Mouse (Mus musculus) frontal cortex, postnatal 36 days (tissue): ENCODE measurements around the gene Rbm39.
"Not testable (repeated sequence)": the region's sequence is repeated elsewhere in the genome, so short reads cannot be mapped to it uniquely, and the experiment has no call there.

ENCODE experiments used
- DNase-seq, 2 experiments: peaks; one replicate each; pipeline ENCODE4 v3.0.0; 2022; ENCODE audit warnings: low spot score in 2 of 2

Rbm39 gene

DNA sequence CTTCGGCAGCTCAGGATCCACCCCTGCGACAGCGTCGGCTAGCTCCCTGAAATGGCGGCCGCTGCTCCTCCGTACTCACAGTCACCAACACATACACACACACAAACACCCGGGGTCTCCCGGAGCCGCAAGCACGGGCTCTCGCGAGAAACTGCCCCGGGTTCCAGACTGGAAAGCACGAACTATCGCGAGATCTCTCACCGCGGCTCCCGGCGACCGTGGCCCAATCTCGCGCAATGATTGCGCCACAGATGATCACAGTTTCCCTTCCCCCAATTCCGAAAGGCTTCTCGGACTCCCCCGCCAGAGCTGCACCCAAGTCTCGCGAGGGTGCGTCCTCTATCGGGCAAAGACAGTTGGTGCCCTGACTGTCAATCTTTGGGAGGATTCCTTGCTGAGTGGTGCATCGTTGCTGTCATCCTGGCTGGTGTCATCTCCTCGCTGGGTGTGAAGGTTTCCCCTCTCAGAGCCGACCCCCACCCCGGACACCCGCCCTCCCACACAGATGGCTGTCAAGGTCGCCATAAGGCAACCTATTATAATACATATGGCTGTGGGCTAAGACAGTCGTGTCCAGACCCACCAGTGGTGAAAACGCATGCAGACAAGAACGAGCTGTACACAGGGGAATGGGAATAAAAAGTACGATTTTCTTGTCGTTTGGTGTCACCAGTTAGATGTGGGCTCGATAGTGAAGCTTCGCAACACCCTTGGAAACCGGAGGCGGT, at the start of gene Rbm39:
TSS of gene Rbm39 (minus strand) at position 145 of the 728 bp plus-strand sequence.
- peak; percentile 100 for DNase-seq

DNA sequence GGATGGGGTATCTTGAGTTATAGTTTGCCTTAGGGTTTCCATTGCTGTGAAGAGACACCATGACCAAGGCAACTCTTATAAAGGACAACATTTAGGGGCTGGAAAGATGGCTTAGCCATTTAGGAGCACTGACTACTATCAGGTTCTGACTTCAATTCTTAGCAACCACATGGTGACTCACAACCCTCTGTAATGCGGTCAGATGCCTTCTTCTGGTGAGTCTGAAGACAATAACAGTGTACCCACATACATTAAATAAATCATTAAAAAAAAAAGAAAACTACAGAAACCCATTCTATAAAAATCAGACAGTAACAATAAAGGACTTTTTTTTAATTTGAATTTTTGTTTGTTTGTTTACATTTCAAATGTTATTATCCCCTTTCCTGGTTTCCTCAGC, 49.1 kb upstream of the Rbm39 start:
- DNase-seq, result no peak

DNA sequence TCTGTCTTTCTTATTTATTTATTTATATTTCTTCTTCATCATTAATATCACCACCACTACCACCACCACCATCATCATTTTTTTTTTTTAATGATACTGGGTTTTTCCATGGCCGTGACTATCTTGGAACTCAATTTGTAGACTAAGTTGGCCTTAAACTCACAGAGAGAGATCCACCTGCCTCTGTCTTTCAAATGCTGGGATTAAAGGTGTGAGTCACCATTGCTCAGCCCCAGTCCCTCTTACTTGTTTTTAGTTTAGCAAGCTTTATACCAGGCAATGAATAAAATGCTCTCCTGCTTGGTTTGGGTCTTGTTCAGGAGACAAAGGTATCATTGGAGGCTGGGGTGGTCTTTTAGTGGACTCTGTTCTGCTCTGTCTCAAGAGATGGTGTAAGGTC, 47.7 kb upstream of the Rbm39 start:
- DNase-seq, result no peak

DNA sequence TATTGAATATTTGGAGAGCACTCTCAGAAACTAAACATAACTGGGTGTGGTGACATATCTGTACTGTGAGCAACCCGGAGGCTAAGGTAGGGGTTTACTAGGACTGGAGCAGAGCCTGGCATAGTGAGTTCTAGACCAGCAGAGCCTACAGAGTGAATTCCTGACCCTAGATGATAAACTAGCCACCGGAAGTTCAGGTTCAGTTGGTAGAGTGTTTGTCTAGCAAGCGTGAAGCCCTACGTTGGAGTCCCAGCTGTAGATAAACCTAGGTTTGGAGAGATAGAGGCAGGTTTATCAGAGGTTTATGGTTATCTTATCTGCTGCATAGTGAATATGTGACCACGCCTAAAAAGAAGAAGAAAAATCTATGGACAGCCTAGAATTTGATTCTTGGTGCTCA, 44.0 kb upstream of the Rbm39 start:
- no peak for DNase-seq

DNA sequence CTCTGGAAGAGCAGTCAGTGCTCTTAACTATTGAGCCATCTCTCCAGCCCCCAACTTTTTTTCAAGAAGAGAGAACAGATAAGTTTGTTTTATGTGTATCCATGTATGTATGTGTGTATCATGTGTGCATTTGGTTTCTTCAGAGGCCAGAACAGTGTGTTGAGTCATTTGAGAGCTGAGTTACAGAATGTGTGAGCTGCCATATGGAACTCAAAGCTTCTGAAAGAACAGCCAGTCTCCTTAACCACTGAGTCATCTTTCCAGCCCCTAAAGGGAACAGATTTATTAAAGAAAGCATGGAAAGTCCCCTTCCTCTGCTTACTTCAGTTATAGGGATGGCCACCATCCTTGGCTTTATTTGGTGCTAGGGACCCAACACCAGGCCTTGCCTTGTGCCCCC, 42.1 kb upstream of the Rbm39 start:
- DNase-seq, result no peak

DNA sequence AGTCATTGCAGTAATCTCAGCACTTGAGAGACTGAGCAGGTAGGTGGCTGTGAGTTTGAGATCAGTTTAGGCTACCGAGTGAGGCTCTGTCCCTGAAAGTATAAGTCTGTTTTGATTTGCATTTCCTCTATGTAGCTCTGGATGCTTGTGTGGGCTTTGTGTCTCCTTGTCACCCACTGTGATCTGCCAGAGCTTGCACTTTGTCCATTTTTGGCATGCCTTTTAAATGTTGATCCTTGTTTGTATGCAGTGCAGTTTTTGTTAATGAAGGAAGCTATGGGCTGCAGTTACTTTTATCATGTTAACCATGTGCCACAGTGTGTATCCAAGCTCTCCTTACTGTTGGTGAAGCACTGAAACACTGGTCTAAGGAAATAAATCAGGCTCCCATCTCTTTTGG, 37.7 kb upstream of the Rbm39 start:
- DNase-seq, result no peak

DNA sequence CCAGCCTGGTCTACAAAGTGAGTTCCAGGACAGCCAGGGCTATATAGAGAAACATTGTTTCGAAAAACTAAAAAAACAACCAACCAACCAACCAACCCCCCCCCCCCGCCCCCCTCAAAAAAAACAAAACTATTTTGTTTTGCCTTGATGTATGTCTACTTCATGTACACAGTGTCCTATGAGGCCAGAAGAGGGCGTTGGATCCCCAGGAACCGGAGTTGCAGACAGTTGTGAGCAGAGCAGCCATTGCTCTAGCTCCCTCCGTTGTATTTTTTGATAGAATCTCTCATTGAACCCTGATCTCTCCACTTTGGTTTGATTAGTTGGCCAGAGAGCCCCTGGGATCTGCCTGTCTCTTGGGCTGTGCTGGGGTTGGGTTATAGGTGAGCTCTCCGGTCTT, 23.9 kb upstream of the Rbm39 start:
- DNase-seq, result no peak

DNA sequence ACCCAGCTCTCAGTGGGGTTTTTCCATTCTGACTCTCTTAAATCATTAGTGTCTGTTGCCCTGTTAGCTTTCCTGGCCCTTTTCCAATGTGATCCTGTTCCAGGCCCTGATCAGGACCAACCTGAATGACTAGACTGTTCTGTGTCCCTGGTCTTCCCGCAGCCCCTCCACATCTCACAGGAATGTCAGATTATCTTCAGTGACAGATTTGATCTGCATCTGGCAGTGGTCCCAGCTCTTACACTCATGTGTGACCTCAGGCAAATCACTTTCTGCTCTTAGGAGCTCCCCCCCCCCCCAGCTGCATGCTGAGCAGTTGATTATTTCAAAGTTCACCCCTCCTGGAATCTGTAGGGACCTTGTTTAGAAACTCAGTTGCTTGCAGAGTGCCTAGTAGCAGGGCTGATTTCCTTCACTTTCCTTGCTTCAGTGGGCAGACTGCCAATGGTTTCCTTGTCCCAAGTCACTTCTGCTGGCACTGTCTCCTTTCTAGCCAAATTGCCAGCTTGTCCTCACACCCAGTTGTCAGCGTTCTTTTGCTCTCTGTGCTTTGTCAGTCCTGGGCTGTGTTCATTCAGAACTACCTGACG, 22.9 kb upstream of the Rbm39 start:
- DNase-seq, result peak in 1 of 2 experiments; percentile 33

DNA sequence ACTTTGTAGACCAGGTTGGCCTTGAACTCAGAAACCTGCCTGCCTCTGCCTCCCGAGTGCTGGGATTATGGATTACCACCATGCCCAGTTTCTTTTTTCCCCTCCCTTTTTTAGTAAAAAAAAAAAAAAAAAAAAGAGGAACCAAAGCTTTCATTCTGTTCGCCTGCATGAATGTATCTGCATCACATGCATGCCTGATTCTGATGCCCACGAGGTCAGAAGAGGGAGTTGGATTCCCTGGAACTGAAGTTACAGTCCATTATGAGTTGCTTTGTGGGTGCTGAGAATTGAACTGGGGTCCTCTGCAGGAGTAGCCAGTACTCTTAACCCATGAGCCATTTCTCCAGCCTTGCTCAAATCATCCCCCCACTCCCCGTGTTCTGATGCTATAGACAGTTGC, 21.4 kb upstream of the Rbm39 start:
- no peak for DNase-seq

DNA sequence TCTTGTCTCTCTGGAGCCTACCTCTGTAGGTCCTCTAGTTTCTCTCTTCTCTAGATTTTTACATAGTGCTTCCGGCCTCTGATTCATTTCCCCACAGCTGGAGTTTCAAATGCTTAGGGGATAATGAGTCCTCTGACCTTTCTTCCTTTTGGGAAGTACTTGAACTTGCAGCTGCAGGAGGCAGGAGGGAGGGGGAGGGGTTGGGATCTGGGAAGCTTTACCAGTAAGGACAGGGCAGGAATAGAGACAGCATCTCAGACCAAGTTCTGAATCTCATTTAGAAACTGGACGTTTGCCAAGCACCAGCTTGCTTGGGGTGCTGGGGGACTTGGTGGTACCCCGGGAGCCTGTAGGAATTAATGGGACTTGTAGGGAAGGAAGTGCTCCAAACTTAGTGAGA, 19.9 kb upstream of the Rbm39 start:
- no peak for DNase-seq

DNA sequence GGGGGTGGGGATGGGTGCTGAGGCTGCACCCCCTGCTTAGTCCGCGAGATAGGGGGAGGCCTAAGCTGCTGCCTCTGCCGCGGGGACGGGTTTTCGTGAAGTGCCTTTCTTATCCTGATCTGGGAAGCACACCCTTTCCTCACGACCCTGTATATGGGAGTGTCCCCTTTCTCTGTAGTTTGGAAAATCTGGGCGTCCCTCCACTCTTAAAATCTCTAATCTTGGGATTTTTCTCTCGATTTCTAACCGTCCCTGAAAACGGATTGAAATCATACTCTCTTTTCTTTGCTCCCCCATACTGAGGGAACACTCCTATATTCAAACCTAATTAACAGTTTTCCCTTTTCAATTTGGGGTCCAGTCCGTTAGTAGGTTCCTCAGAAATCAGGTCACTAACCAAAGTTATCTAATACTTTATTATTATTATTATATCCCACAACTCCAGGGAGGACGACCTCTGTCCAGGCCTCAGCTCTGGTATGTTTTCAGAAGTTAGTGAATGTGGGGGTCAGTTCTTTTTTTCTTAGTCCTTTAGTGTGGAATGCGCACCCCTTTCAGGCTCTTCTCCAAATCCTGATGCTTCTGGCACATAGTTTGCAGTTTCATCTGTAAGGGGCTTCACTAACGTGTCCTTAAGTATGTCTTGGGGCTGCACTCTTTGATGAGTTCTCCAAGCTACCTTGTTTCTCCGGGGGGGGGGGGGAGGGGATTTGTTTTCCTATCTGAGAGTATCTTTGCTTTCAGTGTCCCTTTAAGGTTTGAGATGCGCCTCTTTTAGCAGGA, 17.3 kb upstream of the Rbm39 start:
- DNase-seq, result no peak

DNA sequence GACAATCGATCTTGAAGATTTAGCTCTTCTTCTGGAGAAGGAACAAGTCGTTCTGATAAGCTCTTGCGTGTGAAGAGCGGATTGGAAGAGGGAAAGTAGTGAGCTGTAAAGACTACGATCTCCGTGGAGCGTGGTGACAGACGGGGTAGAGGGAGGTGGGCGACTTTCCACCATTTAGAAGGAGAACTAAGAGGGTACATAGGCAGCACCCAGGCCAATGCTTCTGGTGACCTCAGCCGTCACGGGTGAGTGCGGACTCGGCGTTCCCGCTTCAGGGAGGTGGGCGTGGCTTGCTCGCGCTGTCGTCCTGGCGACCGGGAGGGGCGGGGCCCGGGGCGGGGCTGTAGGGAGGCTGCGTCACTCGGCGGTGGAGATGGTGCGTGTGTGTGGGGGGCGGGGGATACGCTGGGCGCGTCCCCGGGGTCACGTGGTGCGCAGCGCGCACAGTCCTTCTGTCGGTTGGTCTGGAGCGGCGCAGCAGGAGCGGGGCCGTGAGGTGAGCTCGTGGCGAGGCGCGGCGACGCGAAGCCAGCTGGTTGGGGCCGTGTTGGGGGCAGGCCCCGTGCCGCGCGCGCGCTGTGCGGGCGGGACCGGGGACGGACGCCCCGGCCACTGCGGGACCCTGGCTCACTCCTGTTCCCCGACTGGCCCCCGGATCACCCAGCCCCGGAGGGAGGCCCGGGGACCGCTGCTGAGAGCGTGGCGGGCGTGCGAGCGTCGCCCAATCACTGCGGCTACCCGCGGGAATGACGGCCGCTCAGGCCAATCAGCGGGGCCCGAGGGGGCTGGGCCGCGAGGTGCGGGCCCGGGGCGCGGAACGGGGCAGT, 16.5 kb upstream of the Rbm39 start, which contains the start of gene Phf20:
TSS of gene Phf20 (plus strand) at position 165 of the 827 bp plus-strand sequence.
- DNase-seq, result peak; percentile 96 to 97

DNA sequence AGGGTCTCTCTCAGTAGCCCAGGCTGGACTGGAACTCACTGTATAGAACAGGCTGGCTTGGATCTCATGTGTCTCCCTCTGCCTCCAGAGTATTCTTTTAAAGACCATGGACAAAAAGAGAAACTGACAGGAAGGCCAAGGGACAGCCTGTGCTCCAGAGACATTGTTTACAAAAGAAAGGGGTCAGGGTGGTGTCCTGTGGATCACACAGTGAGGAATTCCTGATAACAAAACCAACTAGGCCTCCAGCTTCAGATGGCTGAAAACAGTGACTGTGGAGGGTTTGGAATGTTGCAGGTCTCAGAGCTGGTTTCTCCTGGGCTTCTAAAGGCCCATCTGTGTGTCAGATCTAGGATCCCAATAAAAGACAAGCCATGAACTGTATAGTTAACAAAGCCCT, 14.5 kb upstream of the Rbm39 start:
- DNase-seq, result no peak

DNA sequence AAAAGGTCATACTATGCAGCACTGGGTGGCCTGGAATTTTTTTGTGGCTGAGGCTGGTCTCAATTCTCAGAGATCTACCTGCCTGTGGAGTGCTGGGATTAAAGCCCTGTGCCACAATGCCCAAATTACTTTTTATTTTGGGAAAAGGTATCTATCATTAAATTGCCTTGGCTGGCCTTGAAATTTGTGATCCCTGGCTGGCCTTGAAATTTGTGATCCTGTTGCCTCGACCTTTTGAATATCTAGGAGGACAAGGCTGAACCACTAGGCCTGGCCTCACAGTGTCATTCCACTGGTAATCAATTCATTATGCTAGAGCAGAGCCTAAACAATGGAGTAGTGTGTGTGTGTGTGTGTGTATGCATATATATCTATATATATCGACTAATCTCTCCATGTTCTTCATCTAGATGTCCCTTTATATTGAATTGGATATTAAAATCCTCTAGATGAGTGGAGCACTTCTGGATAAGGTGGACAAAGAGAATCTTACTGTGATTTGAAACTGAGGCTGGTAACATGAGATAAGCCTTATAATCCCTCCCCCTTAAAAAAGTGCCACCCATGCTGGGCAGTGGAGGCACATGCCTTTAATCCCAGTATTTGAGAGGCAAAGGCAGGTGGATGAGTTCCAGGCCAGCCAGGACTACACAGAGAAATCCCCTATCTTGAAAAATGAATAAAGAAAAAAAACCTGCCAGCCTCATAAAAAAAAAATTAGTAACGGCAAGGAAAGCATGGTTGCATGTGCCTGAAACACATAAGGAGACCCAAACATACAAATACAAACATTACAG, 13.2 kb upstream of the Rbm39 start:
- no peak for DNase-seq

DNA sequence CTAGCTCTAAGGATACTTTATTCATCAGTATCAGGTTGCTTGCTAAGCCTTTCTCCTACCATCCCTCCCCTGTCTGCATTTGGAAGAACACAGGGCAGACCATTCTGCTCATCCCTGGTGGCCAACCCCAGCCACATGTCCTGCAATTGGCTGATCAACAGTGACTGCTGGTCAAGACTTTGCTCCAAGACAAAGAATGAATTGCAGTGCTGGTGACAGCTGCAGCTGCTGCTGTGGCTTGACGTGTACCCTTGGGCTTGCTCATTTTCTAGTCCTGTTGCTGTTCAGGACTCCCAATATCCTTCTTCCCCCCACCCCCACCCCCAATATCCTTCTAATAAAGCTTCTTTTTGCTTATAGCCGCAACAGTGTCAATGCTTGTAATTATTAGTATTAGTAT, 12.0 kb upstream of the Rbm39 start:
- DNase-seq, result no peak

DNA sequence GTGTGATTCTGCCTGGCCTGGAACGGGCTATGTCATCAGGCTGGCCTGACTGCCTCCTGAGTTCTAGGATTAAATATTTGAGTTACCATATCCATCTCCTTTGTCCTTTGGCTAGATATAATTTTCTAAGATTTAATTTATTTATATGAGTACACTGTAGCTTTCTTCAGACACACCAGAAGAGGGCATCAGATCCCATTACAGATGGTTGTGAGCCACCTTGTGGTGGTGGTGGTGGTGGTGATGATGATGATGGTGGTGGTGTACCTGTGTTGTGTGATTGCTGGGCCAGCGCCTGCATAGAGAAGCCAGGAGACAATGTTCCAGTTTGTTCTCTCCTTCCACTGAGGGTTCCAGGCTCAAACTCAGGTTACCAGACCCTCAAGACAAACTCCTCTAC, 11.5 kb upstream of the Rbm39 start:
- DNase-seq, result no peak

DNA sequence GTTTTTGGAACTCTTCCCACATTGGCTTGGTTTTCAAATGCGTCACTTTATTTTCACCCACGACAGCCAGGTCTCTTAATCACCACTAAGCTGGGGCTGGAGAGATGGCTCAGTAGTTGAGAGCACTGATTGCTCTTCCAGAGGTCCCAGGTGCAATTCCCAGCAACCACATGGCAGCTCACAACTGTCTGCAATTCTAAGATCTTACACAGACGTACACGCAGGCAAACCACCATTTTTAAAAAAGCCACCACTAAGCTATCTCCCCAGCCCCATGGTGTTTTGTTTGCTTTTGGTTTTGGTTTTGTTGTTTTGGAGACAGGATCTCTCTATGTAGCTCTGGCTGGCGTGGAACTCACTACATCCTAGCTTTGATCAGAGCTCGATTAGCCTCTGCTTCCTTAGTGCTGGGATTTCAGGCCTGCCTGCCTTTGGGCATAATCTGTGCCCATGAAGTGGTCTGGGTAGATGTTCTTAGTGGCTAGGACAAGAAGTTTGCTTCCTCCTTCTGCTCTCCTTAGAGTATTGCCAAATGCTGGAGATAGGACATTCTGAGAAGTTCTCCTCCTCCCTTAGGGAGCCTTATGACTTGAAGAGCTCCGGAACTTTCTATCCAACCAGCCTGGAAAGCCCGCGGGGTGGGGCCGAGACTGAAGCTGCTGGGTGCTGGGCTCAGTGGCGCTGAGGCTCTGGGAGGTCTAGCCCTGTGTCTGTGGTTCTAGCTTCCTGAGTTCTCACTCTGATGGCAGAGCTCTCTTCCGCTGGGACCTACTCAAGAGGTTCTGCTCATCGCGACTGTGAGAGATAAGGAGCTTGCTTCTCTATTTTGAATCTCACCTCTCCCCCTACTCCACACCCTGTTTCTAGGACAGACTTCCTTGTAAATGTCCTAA, 10.2 kb upstream of the Rbm39 start:
- no peak for DNase-seq

DNA sequence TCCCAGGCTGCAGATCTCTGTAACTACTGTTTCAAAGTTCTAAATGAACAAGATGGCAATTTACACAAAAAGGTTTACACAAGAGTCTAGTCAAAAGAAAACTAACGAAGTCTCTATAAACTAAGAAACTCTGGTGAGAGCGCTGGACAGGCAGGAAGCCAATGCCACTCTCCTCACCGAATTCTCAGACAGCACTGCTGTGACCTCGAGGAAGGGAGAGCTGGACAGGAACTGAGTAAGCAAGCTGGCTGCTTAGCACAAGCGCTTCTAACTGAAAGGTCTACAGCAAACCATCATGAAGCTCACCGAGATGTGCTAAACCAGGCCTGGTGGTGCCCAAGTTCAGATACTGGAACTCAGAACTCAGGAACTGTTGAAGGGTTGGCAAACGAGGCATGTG, 9.2 kb upstream of the Rbm39 start:
- not testable (repeated sequence) for DNase-seq

DNA sequence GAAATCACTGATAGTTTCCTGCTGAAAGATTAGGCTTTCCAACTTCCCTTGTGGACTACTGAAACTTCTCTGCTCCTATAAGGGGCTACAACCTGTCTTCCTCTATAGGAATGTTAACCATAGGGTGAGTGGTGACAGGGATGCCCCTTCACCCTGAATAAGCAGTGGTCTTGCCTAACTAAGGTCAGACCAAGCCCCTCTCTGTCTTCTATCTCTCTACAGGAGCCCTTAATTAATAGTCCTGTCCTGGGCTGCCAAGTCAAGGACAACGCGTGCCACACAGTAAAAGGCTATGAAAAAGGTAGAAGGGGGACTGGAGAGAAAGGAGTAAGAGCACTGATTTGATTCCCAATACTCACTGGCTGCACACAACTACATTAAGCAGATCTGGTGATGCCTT, 1.6 kb upstream of the Rbm39 start:
- DNase-seq, result no peak
